Mouse (Mus musculus) CD4-positive, CD25-positive, alpha-beta regulatory T cell, adult 9 weeks (primary cell): ENCODE measurements around the gene Gm21987. TPM values are rescaled to one million over a fixed set of nuclear protein-coding genes. Genes with fewer than 3 reads are reported as not detected.

Experiments used
- polyA plus RNA-seq: library from polyadenylated mRNA; unstranded; fragments of 100-300 nt; shearing (Covaris generic); gene quantifications from one replicate; pipeline ENCODE4 v1.2.1, GENCODE M21; 2017

The Gm21987 gene
- not detected for polyA plus RNA-seq

DNA sequence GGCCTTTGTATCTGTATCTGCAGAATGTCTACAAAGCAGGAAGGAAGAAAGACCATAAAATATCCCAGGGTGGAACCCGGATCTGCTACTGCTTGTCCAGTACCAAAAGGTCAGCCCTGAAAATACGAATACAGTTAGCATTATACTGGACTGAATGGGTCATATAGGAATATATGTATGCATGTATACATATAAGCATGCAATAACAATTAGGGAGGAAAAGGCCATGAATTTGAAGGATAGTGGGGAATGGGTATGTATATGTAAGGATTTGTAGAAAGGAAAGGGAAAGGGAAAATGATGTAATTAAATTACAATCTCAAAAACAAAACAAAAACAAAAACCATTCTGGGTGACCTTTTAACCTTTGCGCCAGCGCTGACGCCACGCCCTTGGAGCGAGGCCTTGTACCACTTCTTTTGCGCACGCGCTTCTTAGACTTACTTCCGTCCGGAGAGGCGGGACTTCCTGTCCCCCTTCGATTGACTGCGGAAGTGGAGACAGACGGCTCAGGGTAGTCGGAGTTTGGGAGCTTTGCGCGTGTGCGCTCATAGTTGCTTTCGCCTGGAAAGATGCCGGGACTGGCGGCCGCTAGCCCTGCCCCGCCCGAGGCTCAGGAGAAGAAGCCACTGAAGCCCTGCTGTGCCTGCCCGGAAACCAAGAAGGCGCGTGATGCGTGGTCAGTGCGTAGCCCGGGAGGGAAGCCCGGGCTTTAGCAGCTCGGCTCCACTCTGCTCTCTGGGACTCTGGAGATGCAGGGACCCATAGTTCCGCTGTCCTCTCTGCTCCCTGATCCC is at the start of gene Gm21987, which contains the start of gene Cox17:
Gm21987 (plus strand) TSS at position 512 of the 797 bp plus-strand sequence.
Cox17 (plus strand) TSS at position 463 of the 797 bp plus-strand sequence.

DNA sequence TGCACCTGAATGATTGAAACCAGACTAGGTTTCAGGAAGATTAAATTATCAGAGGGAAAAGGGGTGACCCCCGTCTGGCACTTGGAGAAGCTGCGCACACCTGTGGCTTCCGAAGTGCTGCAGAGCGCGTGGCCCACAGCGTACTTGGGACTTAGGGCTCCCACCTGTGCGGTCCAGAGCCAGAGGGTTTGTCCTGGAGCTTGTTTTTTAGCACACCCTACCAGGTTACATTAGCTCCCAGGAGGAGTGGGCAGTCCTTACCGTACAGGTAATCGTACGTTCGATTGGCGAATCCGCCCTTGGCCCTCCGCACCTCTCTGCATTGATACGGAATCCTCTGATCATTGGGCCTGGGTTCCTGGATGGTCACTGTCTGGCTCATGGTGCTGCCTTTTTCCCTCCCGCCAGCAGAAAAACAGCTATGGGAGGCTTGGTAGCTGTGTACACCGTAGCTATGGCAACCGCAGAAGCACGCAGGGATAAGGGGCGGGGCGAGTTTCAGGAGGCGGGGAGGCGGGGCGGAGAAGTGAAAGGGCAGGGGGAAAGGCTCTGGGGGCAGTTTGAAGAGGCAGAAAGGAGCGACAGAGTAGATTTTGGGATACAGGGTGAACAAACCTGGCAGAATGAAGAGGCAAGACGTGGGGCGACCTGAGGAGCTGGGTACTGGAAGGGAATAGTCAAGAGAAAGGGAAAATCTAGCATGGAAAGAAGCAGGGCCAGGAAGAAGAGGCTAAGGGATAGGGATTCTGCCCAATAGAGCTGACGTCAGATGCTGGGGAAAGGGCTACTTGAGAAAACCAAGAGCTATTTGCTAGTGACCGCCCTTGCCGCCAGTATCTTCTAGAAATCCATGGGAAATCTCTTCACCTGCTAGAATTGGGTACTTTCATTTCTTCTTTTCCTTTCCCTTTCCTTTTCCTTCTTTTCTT is 5.2 kb upstream of the Gm21987 start, which contains the start of gene Maats1:
Maats1 (minus strand) TSS at position 748 of the 929 bp plus-strand sequence.

DNA sequence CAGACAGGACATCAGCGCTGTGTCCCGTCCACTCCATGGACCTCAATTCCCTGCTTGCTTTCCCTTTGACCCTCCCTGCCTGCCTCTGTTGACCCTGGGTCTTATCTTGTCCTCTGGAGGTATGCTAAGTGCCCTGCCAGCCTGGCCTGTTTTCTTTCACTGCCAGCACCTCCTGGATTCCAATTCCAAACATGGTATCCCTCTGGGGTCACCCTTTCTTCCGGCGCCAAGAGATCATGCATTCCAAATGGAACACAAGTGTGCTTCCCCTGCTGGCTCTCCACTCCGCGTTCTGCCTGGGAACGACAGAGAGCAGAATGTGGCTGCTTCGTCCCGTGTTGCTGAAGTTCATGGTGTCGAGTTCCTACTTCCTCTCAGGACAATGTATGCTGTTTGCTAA is 15.1 kb downstream of the Gm21987 start, which contains the start of gene Popdc2:
Popdc2 (plus strand) TSS at position 277 of the 400 bp plus-strand sequence.

Other genes with a start within 250 kb of the Gm21987 start
- gene Nr1i2, start 52.2 kb upstream of the Gm21987 start, polyA plus RNA-seq, result not detected
- gene Maats1, start 4.9 kb upstream of the Gm21987 start, polyA plus RNA-seq, result not detected
- gene Cox17, start within 50 bp of the Gm21987 start, polyA plus RNA-seq, result 238 TPM
- 1.4 TPM for gene Popdc2, start 15.2 kb downstream of the Gm21987 start, polyA plus RNA-seq
- not detected for gene Pla1a, start 86.1 kb downstream of the Gm21987 start, polyA plus RNA-seq
- 118 TPM for gene Adprh, start 105.7 kb downstream of the Gm21987 start, polyA plus RNA-seq
- 3.5 TPM for gene Cd80, start 108.5 kb downstream of the Gm21987 start, polyA plus RNA-seq
- 8.9 TPM for gene Timmdc1, start 175.6 kb downstream of the Gm21987 start, polyA plus RNA-seq
- 53.5 TPM for gene Poglut1, start 203.2 kb downstream of the Gm21987 start, polyA plus RNA-seq
- gene Tmem39a, start 211.7 kb downstream of the Gm21987 start, polyA plus RNA-seq, result 53.8 TPM